Mouse (Mus musculus): Measurements from ENCODE around the gene Csrnp1.

Csrnp1 gene

DNA sequence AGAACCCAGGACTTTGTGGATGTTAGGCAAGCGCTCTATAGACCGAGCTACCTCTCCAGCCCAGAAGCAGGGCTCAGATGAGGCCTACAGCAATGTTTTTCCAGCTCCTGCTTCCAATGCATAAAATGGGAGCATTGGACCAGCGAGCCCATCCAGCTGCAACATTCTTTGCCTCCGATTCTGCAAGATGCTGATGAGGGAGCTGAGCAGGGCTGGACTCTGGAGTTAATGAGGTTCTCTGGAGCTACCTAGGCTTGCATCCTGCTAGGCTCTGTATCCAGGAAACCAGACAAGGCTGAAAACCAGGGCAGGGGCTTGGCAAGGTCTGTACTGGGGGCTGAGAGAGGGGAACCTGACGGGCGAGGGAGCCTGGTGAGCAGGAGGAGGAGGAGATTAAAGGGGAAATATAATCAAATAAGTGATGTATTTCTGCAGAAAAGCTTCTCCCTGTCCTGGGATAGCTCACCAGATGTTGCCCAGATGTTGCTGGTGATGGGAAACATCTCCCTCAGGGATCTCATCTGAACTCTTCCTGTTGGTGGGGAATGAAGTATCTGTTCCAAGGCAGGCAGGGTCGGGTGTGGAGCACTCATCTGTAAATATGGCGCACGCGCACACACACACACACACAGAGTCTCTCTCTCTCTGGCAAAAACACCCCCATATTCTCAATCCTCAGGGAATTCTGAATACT, 1.6 kb upstream of the Csrnp1 start:
- ChIA-PET POLR2A (interaction anchor here in 3 of 4 experiments (0.6 to 10.2 kb wide), 14 partner anchors 8 to 142 kb away, joined by 3 to 173 read pairs (median 12); partner anchors contain the start of gene Rpsa (in 1 of the 3)), CTCF (interaction anchor here in 3 of 4 experiments (0.7 to 4.0 kb wide), 5 partner anchors 12 to 25 kb away, joined by 3 to 47 read pairs (median 10); no protein-coding TSS in a partner anchor)

- POLR2A ChIA-PET: interaction anchor here (0.6 to 10.2 kb wide), 72 partner anchors 9 to 1383 kb away, joined by 3 to 173 read pairs (median 4); partner anchors contain the start of genes Rpsa (in 3 of the 4), Mobp (in 2 of the 4), Gorasp1 (in 1 of the 4) and Slc25a38 (in 1 of the 4)
Observed at GRCm38 (mm10) chr9:119983585-119984535, 598 bp downstream of the Csrnp1 start.

DNA sequence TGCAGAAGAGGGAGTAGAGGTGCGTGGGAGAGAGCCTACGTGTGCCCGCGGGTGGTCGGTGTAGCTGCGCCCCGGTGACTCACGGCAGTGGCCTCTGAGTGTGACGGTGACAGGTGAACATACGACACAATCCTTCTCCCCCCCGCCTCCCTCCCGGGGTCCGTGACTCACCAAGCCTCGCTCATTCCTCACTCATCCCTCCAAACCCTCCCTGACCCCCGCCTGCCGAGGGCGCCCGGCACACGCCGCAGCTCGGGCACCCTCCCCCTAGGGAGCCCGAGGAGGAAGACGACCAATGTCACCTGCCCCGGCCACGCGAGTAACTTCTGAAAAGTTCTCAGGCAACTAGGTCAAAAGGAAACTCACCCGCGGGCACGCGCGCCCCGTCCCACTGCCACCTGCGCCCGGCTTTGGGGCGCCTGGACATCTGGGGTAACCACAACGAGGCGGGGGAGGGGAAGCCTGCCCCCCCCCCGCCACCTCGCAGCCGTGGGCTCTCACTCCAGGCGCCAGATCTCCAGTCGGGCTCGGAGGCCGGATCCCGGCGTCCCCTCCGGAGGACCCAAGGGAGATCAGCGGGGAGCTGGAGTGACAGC, 1.4 kb downstream of the Csrnp1 start:
- ChIA-PET POLR2A (interaction anchor here (0.7 to 10.2 kb wide), 30 partner anchors 8 to 589 kb away, joined by 3 to 173 read pairs (median 6); partner anchors contain the start of genes Rpsa (in 2 of the 4) and Mobp (in 1 of the 4)), CTCF (interaction anchor here in 2 of 4 experiments (1.0 to 4.0 kb wide), 5 partner anchors 9 to 90 kb away, joined by 3 to 47 read pairs (median 4); no protein-coding TSS in a partner anchor)

More at GRCm38 (mm10) chr9:119983585-119984535, 598 bp downstream of the Csrnp1 start:
- CTCF ChIA-PET: interaction anchor here (0.6 to 4.0 kb wide), 12 partner anchors 10 to 358 kb away, joined by 3 to 47 read pairs (median 4); no protein-coding TSS in a partner anchor

DNA sequence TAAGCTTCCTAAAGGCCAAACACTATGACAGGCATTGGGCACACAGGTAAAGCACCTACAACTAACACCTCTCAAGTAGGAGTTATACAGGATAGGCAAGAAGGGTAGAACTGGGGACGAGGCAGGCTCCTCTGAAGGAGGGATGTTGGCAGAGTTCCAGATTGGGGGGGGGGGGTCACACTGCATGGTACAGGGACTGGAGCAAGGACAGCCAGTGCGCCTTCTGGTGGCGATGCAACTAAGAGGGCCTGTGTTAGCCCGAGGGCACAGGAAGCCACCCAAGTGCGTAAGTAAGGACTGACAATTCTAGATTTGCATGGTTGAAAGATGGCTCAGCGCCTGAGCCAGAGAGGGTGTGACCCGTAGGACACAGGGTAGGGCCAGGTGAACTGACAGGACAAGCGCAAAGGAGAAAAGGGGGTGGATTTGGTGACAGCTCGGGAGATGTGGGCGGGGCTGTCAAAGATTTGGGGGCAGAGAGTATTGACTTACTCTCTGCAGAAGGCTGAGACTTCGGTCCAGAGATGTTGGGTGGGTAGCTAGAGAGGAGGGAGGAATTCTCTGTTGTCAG, 2.1 kb downstream of the Csrnp1 start:
- CTCF ChIA-PET: interaction anchor here in 2 of 4 experiments (0.8 to 4.0 kb wide), 4 partner anchors 8 to 27 kb away, joined by 3 to 47 read pairs (median 4); no protein-coding TSS in a partner anchor
- POLR2A ChIA-PET: interaction anchor here in 3 of 4 experiments (0.6 to 10.2 kb wide), 24 partner anchors 8 to 769 kb away, joined by 3 to 173 read pairs (median 5); partner anchors contain the start of genes Mobp (in 1 of the 3) and Rpsa (in 1 of the 3)

DNA sequence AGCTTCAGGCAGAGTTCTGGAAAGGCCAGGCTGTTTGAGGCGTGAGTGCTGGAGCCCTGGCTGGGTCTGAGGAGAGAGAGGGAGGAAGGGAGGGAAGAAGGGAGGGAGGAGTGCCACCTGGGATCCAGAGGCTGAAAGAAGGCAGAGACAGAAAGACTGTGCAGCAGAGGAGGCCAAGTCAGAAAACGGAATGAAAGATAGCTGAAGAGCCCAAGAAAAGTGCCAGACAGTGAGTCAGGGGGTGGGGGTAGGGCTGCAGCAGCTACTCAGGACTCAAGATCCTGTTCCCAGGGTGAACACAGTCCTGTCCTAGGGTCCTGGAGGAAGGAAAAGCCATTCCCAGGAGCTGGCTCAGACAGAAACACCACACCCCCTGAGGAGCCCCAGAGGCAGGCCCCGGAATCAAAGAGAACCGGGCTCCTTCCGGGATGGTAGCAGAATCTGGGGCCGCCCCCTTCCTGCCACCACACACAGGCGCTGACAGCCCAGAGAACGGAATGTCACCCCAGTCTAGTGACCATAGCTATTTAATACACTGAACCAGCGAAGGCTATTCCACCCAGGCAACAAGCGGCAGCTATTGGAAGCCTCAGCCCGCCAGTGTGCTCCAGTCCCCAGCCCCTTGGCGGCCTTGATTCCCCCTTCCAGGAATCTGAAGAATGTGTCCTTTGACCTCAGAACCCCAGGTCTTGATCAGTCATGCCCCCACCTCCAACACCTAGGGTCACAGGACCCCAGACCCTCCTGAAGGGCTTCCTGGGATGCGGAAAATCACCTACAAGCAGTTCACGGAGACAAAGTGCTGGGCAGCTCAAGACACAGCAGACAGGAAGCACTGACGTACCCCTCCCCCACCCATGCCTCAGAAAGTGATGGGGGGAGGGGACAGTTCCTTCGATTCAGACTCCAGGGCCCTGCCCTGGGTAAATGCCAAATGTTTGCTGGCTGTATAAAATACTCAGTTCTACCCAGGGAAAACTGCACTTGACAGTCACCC, 3.0 kb downstream of the Csrnp1 start:
- ChIA-PET POLR2A (interaction anchor here in 3 of 4 experiments (0.6 to 10.2 kb wide), 35 partner anchors 8 to 898 kb away, joined by 3 to 173 read pairs (median 5); partner anchors contain the start of gene Rpsa (in 2 of the 3)), CTCF (interaction anchor here in 3 of 4 experiments (0.6 to 4.0 kb wide), 12 partner anchors 8 to 38 kb away, joined by 3 to 47 read pairs (median 3); no protein-coding TSS in a partner anchor)

GRCm38 (mm10) chr9:119980770-119981182, 3.7 kb downstream of the Csrnp1 start:
- ChIA-PET POLR2A (interaction anchor here in 3 of 4 experiments (0.6 to 10.2 kb wide), 25 partner anchors 7 to 565 kb away, joined by 3 to 173 read pairs (median 5); partner anchors contain the start of gene Rpsa (in 1 of the 3)), CTCF (interaction anchor here in 2 of 4 experiments (0.7 to 1.4 kb wide), 7 partner anchors 10 to 237 kb away, joined by 3 to 5 read pairs (median 3); no protein-coding TSS in a partner anchor)

GRCm38 (mm10) chr9:119979749-119980148, 4.7 kb downstream of the Csrnp1 start:
- ChIA-PET POLR2A (interaction anchor here (0.6 to 10.2 kb wide), 12 partner anchors 10 to 308 kb away, joined by 3 to 173 read pairs (median 4); no protein-coding TSS in a partner anchor), CTCF (interaction anchor here in 1 of 4 experiments (0.9 kb wide), 1 partner anchor 22 kb away, joined by 3 read pairs; no protein-coding TSS in a partner anchor)

DNA sequence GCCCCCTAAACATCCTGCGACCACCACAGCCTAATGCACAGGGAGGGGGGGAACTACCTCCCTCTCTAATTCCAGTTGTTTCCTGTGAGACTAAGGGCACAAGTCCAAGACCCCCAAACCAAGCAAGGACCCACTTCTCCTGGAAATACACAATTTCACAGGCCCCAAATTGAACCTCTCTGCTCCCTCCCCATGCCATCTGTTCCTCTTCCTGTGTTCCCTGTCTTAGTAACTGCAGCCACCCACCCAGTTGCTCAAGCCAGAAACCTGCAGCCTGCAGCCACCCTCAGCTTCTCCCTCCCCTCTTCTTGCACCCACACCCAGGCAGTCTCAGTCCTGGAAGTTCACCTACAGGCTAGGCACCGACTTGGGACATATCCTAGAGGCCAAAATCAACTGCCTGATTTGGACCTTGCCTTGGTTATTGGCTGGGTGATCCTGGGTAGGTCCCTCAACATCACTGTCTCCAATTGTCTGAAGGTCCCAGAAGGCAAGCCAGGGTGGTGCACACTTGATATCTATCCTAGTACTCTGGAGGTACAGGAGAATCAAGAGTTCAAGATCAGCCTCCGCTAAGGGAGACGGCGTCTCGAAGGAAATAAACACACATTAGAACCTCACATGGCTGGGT, 5.5 kb downstream of the Csrnp1 start:
- ChIA-PET POLR2A (interaction anchor here in 3 of 4 experiments (0.8 to 1.7 kb wide), 12 partner anchors 9 to 148 kb away, joined by 3 to 7 read pairs (median 4); partner anchors contain the start of gene Rpsa (in 2 of the 3)), CTCF (interaction anchor here in 1 of 4 experiments (1.0 kb wide), 1 partner anchor 16 kb away, joined by 4 read pairs; no protein-coding TSS in a partner anchor)

DNA sequence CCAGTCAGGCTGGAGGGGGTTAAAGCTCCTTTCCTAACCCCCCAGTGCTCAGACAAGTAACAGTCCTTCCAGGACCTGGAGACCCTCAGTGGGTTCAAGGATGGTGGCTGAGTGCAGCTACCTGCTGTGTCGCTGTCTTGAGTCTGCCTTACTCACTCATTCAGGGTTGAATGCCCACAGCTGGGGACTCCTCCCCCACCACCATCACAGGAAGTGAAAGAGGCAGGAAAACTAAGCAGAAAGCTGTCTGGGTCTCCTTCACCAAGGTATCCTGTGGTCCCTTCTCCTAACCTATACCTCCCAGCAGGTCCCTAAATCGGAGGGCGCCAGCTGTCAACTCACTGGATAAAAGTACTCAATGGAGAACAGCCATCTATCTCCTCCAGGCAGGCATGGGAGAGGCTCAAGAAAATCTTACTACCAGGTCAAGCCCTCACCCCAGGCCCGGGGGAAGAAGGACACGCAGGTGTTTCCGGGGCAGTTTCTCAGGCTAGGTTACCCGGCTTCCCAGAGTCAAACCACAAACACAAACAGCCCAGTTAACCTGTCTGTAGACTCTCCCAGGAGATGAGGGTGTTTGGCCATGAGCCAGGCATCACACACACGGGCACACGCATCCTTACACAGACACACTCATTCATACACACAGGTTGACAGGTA, 6.2 kb downstream of the Csrnp1 start:
- ChIA-PET CTCF (interaction anchor here in 3 of 4 experiments (0.6 to 1.4 kb wide), 7 partner anchors 16 to 422 kb away, joined by 3 to 12 read pairs (median 3); no protein-coding TSS in a partner anchor), POLR2A (interaction anchor here in 3 of 4 experiments (0.6 to 1.7 kb wide), 18 partner anchors 9 to 1613 kb away, joined by 3 to 7 read pairs (median 4); partner anchors contain the start of genes Rpsa (in 2 of the 3) and Exog (in 1 of the 3))

DNA sequence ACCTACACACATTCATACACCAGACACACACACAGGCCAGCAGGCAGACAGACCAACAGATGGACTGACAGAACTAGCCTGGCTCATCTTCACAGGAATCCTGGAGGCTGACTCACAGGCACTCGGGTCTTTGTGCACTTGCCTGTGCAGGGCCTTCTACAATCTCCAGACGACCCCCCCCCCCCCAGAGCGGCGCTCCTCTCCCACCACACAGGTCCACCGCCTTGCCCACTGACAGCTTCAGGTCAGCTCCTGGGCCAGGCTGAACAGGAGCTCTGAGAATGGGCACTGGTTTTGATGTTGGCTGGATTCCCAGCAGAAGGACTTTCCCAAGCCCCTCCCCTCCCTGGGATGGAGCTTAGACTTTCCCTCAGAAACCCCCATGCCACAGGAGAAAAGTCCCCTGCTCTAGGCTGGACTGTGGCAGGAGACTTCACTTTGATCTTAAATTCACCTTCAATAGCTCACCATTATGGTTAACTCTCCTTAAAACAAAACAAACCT, 6.8 kb downstream of the Csrnp1 start:
- CTCF ChIA-PET: interaction anchor here (0.6 to 1.4 kb wide), 9 partner anchors 11 to 421 kb away, joined by 3 to 12 read pairs (median 3); no protein-coding TSS in a partner anchor
- POLR2A ChIA-PET: interaction anchor here in 3 of 4 experiments (0.6 to 1.7 kb wide), 20 partner anchors 10 to 1612 kb away, joined by 3 to 7 read pairs (median 4); partner anchors contain the start of genes Rpsa (in 2 of the 3) and Exog (in 1 of the 3)

DNA sequence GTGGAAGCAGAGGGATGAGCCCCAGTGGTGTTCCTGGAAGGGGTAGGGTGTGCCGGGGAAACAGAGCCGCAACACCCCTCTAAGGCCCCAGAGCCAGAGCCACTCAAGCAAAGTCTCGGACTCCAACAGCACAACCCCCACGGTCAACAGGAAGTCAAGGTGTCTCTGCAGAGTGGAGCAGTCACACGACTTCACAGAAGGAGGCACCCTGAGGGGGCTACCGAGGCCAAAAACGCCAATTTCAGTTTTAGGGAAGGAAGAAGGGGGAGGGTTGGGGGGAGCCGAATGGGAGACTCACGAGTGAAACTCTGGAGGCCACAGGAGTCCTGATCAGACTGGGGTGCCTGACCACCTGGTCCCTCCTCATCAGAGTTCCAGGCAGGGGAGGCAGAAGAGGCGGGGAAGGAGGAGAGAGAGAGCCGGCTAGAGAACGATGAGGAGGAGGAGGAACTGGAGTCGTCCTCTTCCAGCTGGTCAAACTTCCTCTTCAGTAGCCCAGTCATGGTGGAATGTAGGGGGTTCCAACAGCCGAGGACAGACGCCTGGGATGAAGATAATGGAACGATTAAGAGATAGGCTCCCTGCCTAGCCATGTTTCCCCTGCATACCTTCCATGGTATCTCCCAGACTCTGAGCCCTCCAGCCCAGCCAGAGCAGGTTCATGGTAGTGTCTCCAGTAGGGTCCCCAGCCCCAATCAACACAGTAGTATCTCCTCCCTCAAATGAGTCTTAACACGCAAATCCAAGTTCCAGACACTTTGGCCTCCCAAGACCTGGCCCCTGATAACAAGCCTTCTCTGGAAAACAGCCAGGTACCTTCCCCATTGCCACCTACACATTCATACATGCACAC, 7.5 kb downstream of the Csrnp1 start:
- POLR2A ChIA-PET: interaction anchor here (0.6 to 4.1 kb wide), 17 partner anchors 9 to 158 kb away, joined by 3 to 19 read pairs (median 4); partner anchors contain the start of genes Rpsa (in 2 of the 4), Gorasp1 (in 1 of the 4) and Ttc21a (in 1 of the 4)
- CTCF ChIA-PET: interaction anchor here (0.6 to 1.4 kb wide), 7 partner anchors 10 to 122 kb away, joined by 3 to 4 read pairs (median 3); no protein-coding TSS in a partner anchor

- ChIA-PET CTCF (interaction anchor here (0.5 to 3.6 kb wide), 60 partner anchors 9 to 1750 kb away, joined by 3 to 54 read pairs (median 6); partner anchors contain the start of genes Csrnp1 (in 4 of the 4), Gorasp1 (in 3 of the 4), Ttc21a (in 3 of the 4) and Cx3cr1 (in 1 of the 4)), POLR2A (interaction anchor here in 3 of 4 experiments (0.9 to 4.1 kb wide), 24 partner anchors 8 to 175 kb away, joined by 3 to 45 read pairs (median 6); partner anchors contain the start of genes Rpsa (in 3 of the 3), Csrnp1 (in 2 of the 3), Gorasp1 (in 1 of the 3) and Mobp (in 1 of the 3))
Observed at GRCm38 (mm10) chr9:119975286-119975685, 9.2 kb downstream of the Csrnp1 start.

DNA sequence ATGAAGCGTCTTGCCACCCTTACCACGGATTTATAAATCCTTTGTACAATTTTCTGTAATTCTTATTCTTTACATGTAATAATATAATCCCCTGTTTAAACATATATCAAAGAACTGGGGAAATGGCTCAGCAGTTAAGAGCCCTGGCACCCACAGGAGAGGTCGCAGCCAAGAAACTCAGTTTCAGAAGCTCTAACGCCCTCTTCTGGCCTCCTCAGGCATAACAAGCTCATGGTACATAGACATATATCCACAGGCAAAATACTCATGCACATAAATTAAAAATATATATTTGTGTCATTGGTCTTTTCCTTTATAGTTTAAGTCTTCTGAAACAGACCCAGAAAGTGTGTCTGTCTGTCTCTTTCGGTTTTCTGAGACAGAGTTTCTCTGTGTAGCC, 9.8 kb downstream of the Csrnp1 start:
- POLR2A ChIA-PET: interaction anchor here (0.5 to 4.1 kb wide), 45 partner anchors 8 to 210 kb away, joined by 3 to 45 read pairs (median 4); partner anchors contain the start of genes Csrnp1 (in 3 of the 4), Gorasp1 (in 3 of the 4), Rpsa (in 3 of the 4) and Ttc21a (in 3 of the 4)
- CTCF ChIA-PET: interaction anchor here (0.5 to 3.6 kb wide), 69 partner anchors 9 to 514 kb away, joined by 3 to 54 read pairs (median 5); partner anchors contain the start of genes Csrnp1 (in 4 of the 4), Gorasp1 (in 3 of the 4), Ttc21a (in 3 of the 4) and Cx3cr1 (in 1 of the 4)
